Mouse (Mus musculus) lung, postnatal 0 days (tissue): ENCODE measurements around the gene Hmgn3.

ENCODE experiments used
- CTCF ChIP-seq: IDR thresholded peaks from 2 replicates; pipeline ENCODE4 v1.5.1; 2016; ENCODE audit warnings: antibody characterized with exemption, mild to moderate bottlenecking
- EP300 ChIP-seq: IDR thresholded peaks from 2 replicates; pipeline ENCODE4 v1.6.1; 2016; ENCODE audit warnings: antibody characterized with exemption, mild to moderate bottlenecking, control low read depth

DNA sequence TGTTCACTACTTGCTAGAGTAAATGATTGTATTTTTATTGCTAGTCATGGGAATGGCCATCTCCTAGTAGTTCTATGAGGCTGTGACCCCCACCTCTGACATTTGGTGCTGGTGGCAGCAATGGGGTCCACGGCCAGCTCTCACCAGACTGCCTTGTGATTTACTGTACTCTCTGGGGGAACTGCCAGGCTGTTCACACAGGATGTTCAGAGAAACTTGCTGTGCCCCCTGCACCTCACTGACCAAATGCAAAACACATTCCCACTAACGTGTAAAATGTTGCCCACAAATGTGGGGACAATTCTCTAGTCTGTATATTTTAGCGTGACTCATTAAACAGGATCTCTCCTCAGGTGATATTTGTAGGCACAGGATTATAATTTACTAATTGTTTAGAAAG lies 34.7 kb downstream of the Hmgn3 start:
- TF ChIP-seq CTCF (no peak), EP300 (no peak)
